Mouse (Mus musculus) heart, postnatal 14 days (tissue): ENCODE data around the gene Dpm3. TPM values are rescaled to one million over a fixed set of nuclear protein-coding genes. Genes with fewer than 3 reads are reported as not detected.

ENCODE experiments used
- microRNA-seq, 2 experiments: library from miRNA; unstranded; fragments of <30 nt; microRNA quantifications; one replicate each; pipeline ENCODE4 v1.2.0; 2021 to 2022
- total RNA-seq, 2 experiments: library from RNA; stranded (reverse); gene quantifications; 2 replicates each; pipeline ENCODE4 v1.2.3; 2021

Dpm3 gene
- total RNA-seq, 2 experiments from 2014 or later, result 47.6 to 58.7 TPM

Small RNA genes within 50 kb of the gene (microRNA-seq; reads per million reads assigned to microRNA genes)
- gene Mir92b, result 173 to 10,303 reads per million in 2 experiments

Other genes starting within 250 kb of the Dpm3 start
- 10 to 100 TPM; 16.0 to 17.7 TPM for gene Rusc1, start 166.0 kb upstream of the Dpm3 start, total RNA-seq
- gene Gm43738, start 158.3 kb upstream of the Dpm3 start, total RNA-seq, result not detected
- 10 to 100 TPM; 19.7 to 23.5 TPM for gene Fdps, start 157.4 kb upstream of the Dpm3 start, total RNA-seq
- not detected for gene Pklr, start 123.2 kb upstream of the Dpm3 start, total RNA-seq
- gene Hcn3, start 99.2 kb upstream of the Dpm3 start, total RNA-seq, result under 1 TPM; 0.49 to 0.60 TPM
- gene Clk2, start 94.6 kb upstream of the Dpm3 start, total RNA-seq, result 10 to 100 TPM; 23.3 to 23.6 TPM
- 10 to 100 TPM; 47.2 to 48.7 TPM for gene Scamp3, start 81.9 kb upstream of the Dpm3 start, total RNA-seq
- gene Fam189b, start 76.2 kb upstream of the Dpm3 start, total RNA-seq, result 1 to 10 TPM; 7.1 to 7.6 TPM
- gene Gba, start 56.4 kb upstream of the Dpm3 start, total RNA-seq, result 10 to 100 TPM; 22.1 to 23.9 TPM
- 10 to 100 TPM; 12.7 to 17.1 TPM for gene Thbs3, start 44.2 kb upstream of the Dpm3 start, total RNA-seq
- gene Mtx1, start 32.3 kb upstream of the Dpm3 start, total RNA-seq, result 10 to 100 TPM; 64.8 to 69.8 TPM
- under 1 TPM; 0.22 to 0.98 TPM for gene Muc1, start 30.3 kb upstream of the Dpm3 start, total RNA-seq
- 10 to 100 TPM; 71.9 to 72.8 TPM for gene Krtcap2, start 13.4 kb upstream of the Dpm3 start, total RNA-seq
- under 1 TPM; 0.68 to 0.76 TPM for gene Trim46, start 13.0 kb upstream of the Dpm3 start, total RNA-seq
- 10 to 100 TPM; 20.6 to 22.7 TPM for gene Slc50a1, start 11.2 kb downstream of the Dpm3 start, total RNA-seq
- 10 to 100 TPM; 32.4 to 34.0 TPM for gene Efna1, start 21.8 kb downstream of the Dpm3 start, total RNA-seq
- gene Efna3, start 63.6 kb downstream of the Dpm3 start, total RNA-seq, result not detected
- gene Efna4, start 78.7 kb downstream of the Dpm3 start, total RNA-seq, result under 1 TPM; 0.49 to 0.74 TPM
- gene Adam15, start 90.6 kb downstream of the Dpm3 start, total RNA-seq, result 10 to 100 TPM; 80.4 to 100.0 TPM
- gene Dcst2, start 102.6 kb downstream of the Dpm3 start, total RNA-seq, result not detected
- gene Dcst1, start 105.9 kb downstream of the Dpm3 start, total RNA-seq, result under 1 TPM; 0.22 to 0.48 TPM
- 10 to 100 TPM; 18.4 to 27.3 TPM for gene Zbtb7b, start 135.4 kb downstream of the Dpm3 start, total RNA-seq
- gene Lenep, start 143.4 kb downstream of the Dpm3 start, total RNA-seq, result under 1 TPM in 1 of 2 experiments, not detected in 1; 0.98 TPM
- gene Flad1, start 152.5 kb downstream of the Dpm3 start, total RNA-seq, result 10 to 100 TPM; 44.7 to 46.1 TPM
- gene Cks1b, start 159.0 kb downstream of the Dpm3 start, total RNA-seq, result 10 to 100 TPM in 1 of 2 experiments, 1 to 10 TPM in 1; 7.9 to 14.4 TPM
- 10 to 100 TPM; 45.0 to 47.5 TPM for gene Shc1, start 159.1 kb downstream of the Dpm3 start, total RNA-seq
- 10 to 100 TPM; 16.5 to 19.9 TPM for gene Pygo2, start 170.9 kb downstream of the Dpm3 start, total RNA-seq
- 10 to 100 TPM; 51.9 to 53.1 TPM for gene Pbxip1, start 177.3 kb downstream of the Dpm3 start, total RNA-seq
- gene Pmvk, start 195.2 kb downstream of the Dpm3 start, total RNA-seq, result 1 to 10 TPM; 8.8 to 9.2 TPM